Mouse (Mus musculus): ENCODE measurements around the gene Arel1. TPM values are rescaled to one million over a fixed set of nuclear protein-coding genes. Genes with fewer than 3 reads are reported as not detected.

Arel1 gene
- total RNA-seq (2014; fragmentation: Nextera tagmentation), result 39.2 and 51.6 TPM in 2 replicates
- total RNA-seq (2017), result 38.8 and 48.6 TPM in 2 replicates

DNA sequence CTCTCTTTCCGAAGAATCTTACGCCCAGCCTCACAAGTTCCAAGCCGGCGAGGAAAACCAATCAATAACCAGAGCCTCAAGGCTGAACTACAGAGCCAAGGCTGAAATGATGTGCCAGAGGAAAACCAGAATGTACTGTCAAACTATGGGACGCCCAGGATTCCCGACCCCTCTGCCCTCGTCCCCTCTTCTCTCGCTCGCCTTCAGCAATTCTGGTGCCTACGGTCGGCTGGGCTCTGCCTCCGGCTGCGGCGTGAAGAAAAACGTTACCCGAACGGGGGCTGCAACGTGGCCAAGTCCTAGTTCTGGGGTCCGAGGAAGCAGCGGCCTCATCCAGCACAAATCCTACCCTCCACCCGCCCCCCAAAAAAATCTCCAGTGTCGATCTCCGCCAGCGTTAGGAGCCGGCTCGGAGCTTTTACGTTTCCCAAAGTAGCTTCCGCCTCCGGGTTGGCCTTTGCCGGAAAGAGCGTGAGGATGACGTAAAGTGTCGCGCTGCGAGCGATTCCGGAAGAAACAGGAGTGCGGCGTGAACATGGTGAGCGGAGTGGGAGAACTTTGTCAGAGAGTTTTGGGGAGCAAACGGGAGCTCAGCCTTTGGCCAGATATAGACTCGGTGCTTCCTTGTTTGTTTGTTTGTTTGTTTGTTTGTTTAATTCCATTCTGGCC lies at the start of gene Arel1, which contains the start of gene Fcf1:
Gene Arel1 (minus strand): TSS at position 473 of the 669 bp plus-strand sequence.
Gene Fcf1 (plus strand): TSS at position 470 of the 669 bp plus-strand sequence.
- peak; percentile 89 for ATAC-seq (replicated peaks; ENCODE audit: low FRiP score, low TSS enrichment, poor library complexity, severe bottlenecking)

DNA sequence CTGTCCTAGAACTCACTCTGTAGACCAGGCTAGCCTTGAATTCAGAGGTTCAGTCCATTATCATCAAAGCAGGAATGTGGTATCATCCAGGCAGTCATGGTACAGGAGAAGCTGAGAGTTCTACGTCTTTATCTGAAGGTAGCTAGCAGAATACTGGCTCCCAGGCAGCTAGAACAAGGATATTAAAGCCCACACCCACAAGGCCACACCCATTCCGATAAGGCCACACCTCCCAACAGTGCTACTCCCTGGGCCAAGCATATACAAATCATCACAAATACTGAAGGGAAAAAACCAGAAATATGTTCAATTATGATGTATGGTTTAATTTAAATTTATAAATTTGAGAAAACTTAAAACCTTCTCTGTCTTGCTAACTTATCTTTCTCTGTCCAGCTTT lies 41.5 kb upstream of the Arel1 start:
- ATAC-seq (replicated peaks; ENCODE audit: low FRiP score, low TSS enrichment, poor library complexity, severe bottlenecking), result no peak

- no peak for ATAC-seq (replicated peaks; ENCODE audit: low FRiP score, low TSS enrichment, poor library complexity, severe bottlenecking)
Measured at GRCm38 (mm10) chr12:85010541-85010940, 39.8 kb upstream of the Arel1 start.

DNA sequence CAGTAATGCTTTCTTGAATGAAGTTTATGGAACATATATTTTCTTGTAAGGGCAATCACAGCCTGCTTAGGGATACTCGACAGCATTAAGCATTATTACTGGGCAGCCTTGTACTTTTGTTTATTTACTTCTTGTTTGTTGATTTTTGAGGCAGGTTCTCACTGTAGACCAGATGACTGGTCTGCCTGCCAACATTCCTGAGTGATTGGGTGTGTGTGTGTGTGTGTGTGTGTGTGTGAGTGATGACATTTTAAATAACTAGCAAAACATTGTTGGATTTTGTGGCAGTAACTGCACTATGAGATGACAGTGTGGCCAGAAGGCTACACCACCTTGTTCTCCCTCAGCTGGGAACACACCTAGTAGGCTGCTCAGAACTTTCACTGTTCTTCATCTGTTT lies 39.1 kb upstream of the Arel1 start:
- ATAC-seq (replicated peaks; ENCODE audit: low FRiP score, low TSS enrichment, poor library complexity, severe bottlenecking), result no peak

- ATAC-seq (replicated peaks; ENCODE audit: low FRiP score, low TSS enrichment, poor library complexity, severe bottlenecking), result no peak
Measured at GRCm38 (mm10) chr12:85007021-85007420, 36.3 kb upstream of the Arel1 start.

DNA sequence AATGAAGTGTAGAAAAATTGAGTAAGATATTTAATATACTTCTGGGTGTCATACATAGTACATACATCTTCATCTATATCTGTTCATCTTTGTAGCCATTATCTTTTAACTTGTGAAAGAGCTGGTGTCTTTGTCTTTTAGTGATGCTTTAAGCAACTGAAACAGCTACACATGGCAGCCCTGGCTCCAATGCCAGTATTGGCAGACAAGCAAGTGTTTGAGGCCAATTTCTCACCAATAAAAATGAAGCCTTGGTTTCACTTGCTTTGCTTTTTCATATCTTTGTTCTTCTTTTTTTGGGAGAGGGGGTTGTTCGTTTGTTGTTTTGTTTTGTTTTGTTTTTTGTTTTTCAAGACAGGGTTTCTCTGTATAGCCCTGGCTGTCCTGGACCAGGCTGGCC lies 35.5 kb upstream of the Arel1 start:
- no peak for ATAC-seq (replicated peaks; ENCODE audit: low FRiP score, low TSS enrichment, poor library complexity, severe bottlenecking)

DNA sequence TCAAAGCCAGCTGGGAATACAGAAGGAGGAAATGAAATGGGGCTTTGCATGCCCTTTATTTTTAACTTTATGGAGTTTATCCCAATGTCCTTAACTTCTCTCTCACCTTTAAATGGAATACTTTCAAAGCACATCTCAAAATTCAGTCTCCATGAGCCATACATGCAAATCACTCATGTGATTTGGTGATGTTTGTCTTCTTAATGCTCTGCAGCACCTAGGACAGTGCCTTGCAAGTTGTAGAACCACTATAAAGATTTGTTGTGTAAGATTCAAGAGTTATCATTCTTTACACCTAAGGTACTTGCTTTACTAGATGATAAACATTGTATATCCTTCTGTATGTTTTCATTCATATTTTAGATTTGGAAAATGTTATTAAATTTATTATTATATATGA lies 28.4 kb upstream of the Arel1 start:
- ATAC-seq (replicated peaks; ENCODE audit: low FRiP score, low TSS enrichment, poor library complexity, severe bottlenecking), result no peak

DNA sequence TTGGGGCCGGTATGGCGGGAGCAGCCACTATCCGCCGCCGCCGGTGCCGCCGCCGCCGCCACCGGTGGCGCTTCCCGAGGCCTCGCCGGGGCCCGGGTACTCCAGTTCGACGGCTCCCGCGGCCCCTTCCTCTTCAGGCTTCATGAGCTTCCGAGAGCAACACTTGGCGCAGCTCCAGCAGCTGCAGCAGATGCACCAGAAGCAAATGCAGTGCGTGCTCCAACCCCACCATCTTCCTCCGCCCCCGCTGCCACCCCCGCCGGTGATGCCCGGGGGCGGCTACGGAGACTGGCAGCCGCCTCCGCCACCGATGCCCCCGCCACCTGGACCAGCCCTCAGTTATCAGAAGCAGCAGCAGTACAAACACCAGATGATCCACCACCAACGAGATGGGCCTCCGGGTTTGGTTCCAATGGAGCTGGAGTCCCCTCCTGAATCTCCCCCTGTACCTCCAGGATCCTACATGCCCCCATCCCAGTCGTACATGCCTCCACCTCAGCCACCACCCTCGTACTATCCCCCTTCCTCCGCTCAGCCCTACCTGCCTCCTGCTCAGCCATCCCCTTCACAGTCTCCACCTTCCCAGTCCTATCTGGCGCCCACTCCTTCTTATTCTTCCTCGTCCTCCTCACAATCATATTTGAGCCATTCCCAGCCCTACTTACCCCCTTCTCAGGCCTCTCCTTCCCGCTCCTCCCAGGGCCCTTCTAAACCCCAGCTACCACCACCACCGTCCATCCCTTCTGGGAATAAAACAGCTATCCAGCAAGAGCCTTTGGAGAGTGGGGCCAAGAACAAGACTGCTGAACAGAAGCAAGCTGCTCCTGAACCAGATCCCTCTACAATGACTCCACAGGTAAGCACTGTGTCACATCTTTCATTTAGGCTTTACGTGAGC lies 26.1 kb upstream of the Arel1 start:
- ATAC-seq (replicated peaks; ENCODE audit: low FRiP score, low TSS enrichment, poor library complexity, severe bottlenecking), result peak; percentile 82

DNA sequence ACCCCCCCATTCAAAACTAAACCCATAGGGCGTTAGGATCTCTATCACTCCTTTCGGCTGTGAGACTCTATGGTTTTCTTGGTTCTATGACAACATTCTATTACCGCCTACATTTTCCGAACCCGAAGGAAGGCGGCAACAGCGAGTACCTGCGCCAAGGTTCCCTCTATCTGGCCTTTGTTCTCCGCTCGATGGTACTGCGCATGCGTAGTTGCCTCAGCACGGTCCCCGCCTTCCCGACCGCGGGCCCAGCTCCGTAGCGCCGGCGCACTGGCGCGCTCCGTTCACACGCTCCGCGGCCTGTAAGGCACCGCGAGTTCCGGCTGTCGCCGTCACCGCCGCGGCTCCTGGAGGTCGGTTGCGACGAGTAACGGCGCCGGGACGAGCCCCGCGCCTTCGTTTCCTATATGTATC lies 25.4 kb upstream of the Arel1 start, which contains the start of gene Ylpm1:
Gene Ylpm1 (plus strand): TSS at position 239 of the 414 bp plus-strand sequence.
- ATAC-seq (replicated peaks; ENCODE audit: low FRiP score, low TSS enrichment, poor library complexity, severe bottlenecking), result peak; percentile 95

- no peak for ATAC-seq (replicated peaks; ENCODE audit: low FRiP score, low TSS enrichment, poor library complexity, severe bottlenecking)
Measured at GRCm38 (mm10) chr12:84995112-84995761, 24.5 kb upstream of the Arel1 start.

DNA sequence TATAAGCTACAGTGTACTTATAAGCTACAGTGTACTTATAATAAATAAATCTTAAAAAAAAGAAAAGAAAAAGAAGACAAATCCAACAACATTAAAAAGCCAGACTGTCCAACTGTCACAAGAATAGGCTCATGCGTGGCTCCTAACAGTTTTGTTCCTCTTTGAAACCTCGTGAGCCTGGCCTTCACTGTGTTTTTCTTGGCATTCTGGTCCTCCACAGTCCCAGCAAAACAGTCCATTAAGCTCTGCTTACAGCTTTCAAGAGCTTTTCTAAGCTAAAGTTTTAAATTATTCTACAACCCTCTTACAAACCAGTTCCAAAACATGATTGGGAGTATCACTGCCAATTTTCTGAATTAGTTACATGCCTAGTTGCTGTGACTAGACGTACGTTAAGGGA lies 18.8 kb upstream of the Arel1 start:
- no peak for ATAC-seq (replicated peaks; ENCODE audit: low FRiP score, low TSS enrichment, poor library complexity, severe bottlenecking)

DNA sequence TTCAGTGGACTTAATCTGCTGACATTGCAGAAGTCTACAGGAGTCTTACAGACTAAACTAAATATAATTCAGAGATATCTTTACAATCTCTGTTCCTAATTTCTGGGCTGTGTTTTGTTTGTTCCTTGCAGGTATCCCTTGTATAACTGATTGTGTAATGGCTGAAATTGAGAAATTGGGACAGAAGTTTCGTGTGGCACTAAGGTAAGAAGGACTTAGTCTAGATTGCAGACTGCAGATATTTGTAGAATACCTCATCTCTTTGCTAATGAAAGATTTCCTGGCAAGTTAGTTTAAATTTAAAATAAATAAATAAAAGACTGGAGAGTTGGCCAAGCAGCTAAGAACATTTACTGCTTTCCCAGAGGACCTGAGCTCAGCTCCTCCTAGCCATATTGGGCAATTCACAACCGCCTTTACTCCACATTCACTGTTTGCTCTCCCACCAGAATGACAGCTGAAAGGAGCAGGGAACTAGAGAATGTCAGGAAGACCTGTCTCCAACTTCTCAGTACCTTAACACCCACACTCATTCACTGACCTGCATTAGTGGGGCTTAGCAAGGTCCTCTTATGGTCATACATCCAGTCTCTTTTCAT lies 8.7 kb upstream of the Arel1 start:
- no peak for ATAC-seq (replicated peaks; ENCODE audit: low FRiP score, low TSS enrichment, poor library complexity, severe bottlenecking)

- peak; percentile 39; the same call in 1 of the 2 replicates for ATAC-seq (replicated peaks; ENCODE audit: low FRiP score, low TSS enrichment, poor library complexity, severe bottlenecking)
Measured at GRCm38 (mm10) chr12:84969656-84970427, 858 bp downstream of the Arel1 start.

DNA sequence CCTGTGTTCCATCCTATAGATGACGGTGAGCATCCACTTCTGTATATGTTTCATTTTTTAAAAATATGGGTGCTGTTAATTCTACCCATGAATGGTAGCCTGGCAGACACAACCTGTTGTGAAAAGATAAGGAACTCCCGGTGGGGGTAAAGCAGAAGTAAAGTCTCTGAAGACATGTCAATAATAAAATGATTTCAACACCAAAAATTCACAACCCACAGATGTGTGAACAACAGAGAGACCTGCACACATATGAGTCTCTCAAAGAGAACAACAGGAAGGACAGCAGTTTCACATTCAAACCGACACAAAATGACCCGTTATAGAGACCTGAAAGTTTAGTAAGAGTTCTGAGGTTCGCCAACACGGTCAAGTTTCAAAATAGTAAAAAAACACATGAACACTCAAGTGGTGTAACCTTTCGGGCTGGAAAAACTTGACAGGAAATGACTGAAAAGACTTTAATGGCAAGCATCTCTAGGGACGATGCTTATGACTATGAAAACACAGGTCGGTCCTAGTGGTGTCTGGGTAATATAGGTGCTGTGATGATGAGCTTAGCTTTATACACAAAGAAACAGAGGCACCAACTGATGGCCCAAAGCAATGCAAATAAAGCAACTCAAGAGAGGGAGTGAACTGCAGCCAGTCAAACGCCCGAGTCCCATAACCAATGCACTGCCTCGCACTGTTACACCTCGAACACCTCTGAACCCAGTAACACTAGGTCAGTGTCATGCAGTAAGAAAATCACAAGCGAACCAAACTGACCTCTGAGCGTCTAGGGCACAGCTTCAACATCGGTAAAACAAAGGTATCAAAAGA lies 1.7 kb downstream of the Arel1 start:
- ATAC-seq (replicated peaks; ENCODE audit: low FRiP score, low TSS enrichment, poor library complexity, severe bottlenecking), result peak; percentile 49; the same call in 1 of the 2 replicates

GRCm38 (mm10) chr12:84962606-84963005 lies 8.1 kb downstream of the Arel1 start:
- ATAC-seq (replicated peaks; ENCODE audit: low FRiP score, low TSS enrichment, poor library complexity, severe bottlenecking), result peak; percentile 98

DNA sequence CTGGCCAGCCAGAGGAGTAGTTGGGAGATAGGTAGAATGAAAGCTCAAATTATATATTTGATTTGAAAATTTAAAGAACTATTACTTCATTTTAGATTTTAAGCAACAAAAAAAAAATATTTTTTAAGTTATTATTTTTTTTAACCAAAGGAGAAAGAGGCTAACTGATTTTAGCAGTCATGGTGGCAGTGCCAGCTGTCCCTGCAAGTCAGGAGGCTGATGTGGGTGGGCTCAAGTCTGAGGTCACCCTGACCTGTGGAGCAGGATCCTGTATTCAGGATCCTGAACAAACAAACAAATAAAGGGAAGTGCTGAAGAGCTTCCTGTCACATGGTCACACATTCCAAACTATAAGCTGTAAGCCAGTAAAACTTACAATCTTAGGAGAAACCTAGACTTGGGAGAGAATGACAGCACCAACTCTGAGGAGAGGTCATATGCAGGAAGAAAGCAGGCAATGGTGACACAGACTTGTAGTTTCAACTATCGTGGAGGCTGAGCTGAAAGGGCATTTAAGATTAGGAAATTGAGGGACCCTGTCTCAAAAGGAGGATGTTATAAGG lies 11.8 kb downstream of the Arel1 start:
- ATAC-seq (replicated peaks; ENCODE audit: low FRiP score, low TSS enrichment, poor library complexity, severe bottlenecking), result no peak

DNA sequence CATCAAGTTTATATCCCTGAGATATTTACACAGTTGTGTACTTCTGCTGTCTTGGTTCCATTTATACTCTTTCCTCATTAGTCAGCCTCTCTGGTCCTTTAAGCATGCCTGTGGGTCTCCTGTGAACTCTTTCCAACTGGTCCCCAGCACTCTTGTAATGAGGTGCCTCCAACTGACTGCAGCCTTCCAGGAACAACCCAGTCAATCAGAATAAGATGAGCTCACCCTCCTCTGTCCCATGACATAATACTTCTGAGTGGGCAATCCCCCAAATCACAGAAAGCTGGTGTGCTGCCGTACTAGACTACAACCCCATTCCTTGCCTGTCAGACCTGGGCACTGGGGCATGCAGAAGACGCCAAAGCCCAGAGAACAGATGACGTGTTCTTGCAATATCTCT lies 14.4 kb downstream of the Arel1 start:
- ATAC-seq (replicated peaks; ENCODE audit: low FRiP score, low TSS enrichment, poor library complexity, severe bottlenecking), result no peak

DNA sequence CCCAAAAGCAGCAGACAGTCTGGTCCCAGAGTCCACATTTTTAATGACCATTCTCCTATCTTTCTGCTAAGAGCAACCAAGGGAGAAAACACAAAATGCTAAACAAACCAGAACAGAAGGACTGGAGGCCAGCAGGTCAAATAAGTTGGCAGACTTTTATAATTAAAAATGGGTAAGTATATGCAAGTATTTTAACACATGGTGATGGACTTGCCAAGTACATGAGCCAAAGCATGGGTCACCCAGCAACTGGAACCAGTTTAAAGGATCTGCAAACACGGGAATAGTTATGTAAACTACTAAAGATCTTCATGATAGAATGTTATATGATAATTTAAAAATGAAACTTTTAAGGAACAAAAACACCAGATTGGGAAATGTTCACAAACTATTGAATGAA lies 18.3 kb downstream of the Arel1 start:
- no peak for ATAC-seq (replicated peaks; ENCODE audit: low FRiP score, low TSS enrichment, poor library complexity, severe bottlenecking)

Measured in megakaryocyte-erythroid progenitor cell, adult 5-6 weeks (primary cell).